Mouse (Mus musculus) limb, embryonic 15.5 days (tissue): ENCODE data around the gene Epha10. TPM values are rescaled to one million over a fixed set of nuclear protein-coding genes. Genes with fewer than 3 reads are reported as not detected.
"Not testable (repeated sequence)": the region's sequence is repeated elsewhere in the genome, so short reads cannot be mapped to it uniquely, and the experiment has no call there.

Source experiments
- ATAC-seq: fragments of 200-750 bp; cut with Nextera tagmentation; 2 replicates; pipeline ENCODE4 v1.8.0; 2017; ENCODE audit warnings: low read depth, moderate TSS enrichment; ENCODE audit not compliant: insufficient number of reproducible peaks, low FRiP score, low TSS enrichment
- H3K27ac ChIP-seq: fragments of 300-500 bp; sonication (generic); 2 replicates; pipeline ENCODE4 v1.5.1; 2015; ENCODE audit warnings: moderate library complexity, mild to moderate bottlenecking, inconsistent platforms
- H3K27me3 ChIP-seq: fragments of 300-500 bp; sonication (generic); 2 replicates; pipeline ENCODE4 v1.6.1; 2015; ENCODE audit warnings: inconsistent platforms
- H3K36me3 ChIP-seq: fragments of 300-500 bp; sonication (generic); 2 replicates; pipeline ENCODE4 v1.6.1; 2015; ENCODE audit warnings: inconsistent platforms
- H3K4me1 ChIP-seq: fragments of 300-500 bp; sonication (generic); 2 replicates; pipeline ENCODE4 v1.6.1; 2015; ENCODE audit warnings: inconsistent platforms
- H3K4me2 ChIP-seq: fragments of 300-500 bp; sonication (generic); 2 replicates; pipeline ENCODE4 v1.6.1; 2015; ENCODE audit warnings: mild to moderate bottlenecking, inconsistent platforms
- H3K4me3 ChIP-seq: fragments of 300-500 bp; sonication (generic); 2 replicates; pipeline ENCODE4 v1.5.1; 2015; ENCODE audit warnings: mild to moderate bottlenecking, inconsistent platforms
- H3K9ac ChIP-seq: fragments of 300-500 bp; sonication (generic); 2 replicates; pipeline ENCODE4 v1.6.1; 2015; ENCODE audit warnings: inconsistent platforms
- H3K9me3 ChIP-seq: fragments of 300-500 bp; sonication (generic); 2 replicates; pipeline ENCODE4 v1.6.1; 2016; ENCODE audit warnings: inconsistent platforms
- WGBS: fragments of 180-500 bp; shearing (Covaris S2); methylation state at CpG from one replicate; pipeline ENCODE4 v1.1.7; 2015; 5-methylcytosine and 5-hydroxymethylcytosine counted together
- polyA plus RNA-seq: library from polyadenylated mRNA; unstranded; fragments of >200 nt; fragmentation: Nextera tagmentation; extraction: Ambion mirVana; gene quantifications from 2 replicates; pipeline ENCODE4 v1.2.1, GENCODE M21; 2015

Epha10 gene
- polyA plus RNA-seq, 1 experiment from 2014 or later = 0.08 TPM

DNA sequence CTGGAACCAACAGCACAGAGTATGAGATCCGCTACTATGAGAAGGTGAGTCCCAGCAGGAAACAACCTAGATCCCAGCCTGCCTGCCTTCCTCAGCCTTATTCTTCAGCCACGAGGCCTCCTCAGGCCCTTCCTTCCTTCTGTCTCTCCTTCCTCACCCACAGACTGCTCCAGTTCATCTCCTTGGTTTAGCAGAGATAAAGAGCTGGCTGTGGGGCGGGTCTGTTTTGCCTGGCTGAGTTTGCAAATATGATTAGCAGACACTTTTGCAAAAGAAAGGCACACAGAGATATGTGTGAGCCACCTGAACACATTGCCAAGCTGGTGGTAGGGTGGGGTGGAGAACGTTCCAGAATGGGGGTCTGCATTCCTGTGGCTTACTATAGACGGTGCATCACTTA, 19.2 kb downstream of the Epha10 start:
- WGBS = 54% methylated on average over 5 of the region's 5 CpGs
- H3K27ac ChIP-seq = no peak overlapping the region
- H3K4me2 ChIP-seq = no peak overlapping the region
- H3K36me3 ChIP-seq = no peaks in the 10 kb centered on the region
- H3K9me3 ChIP-seq = no peaks in the 10 kb centered on the region
- no peak for ATAC-seq
- peaks cover 2% of the 10 kb centered on the region for H3K4me1 ChIP-seq
- H3K4me3 ChIP-seq = no peak overlapping the region
- H3K9ac ChIP-seq = no peak overlapping the region
- peaks cover 64% of the 10 kb centered on the region for H3K27me3 ChIP-seq

DNA sequence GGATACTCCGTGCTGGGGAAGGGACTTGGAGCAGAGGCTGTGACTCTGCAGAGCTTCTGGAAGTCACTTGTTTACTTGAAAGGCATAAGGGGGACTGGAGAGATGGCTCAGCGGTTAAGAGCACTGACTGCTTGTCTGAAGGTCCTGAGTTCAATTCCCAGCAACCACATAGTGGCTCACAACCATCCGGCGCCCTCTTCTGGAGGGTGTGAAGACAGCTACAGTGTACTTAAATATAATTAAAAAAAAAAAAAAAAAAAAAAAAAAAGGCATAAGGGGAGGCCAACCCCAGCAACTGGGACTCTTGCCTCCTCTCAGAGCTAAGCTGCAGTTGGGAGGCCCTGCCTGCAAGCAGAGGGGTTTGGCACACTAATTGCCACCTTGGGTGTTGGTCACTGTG, 24.7 kb downstream of the Epha10 start:
- Histone ChIP-seq H3K27ac (no peak overlapping the region), H3K4me1 (peaks cover 10% of the 10 kb centered on the region), H3K36me3 (no peaks in the 10 kb centered on the region), H3K9me3 (no peaks in the 10 kb centered on the region), H3K4me3 (no peak overlapping the region), H3K9ac (no peak overlapping the region), H3K4me2 (no peak overlapping the region), H3K27me3 (peaks cover 25% of the 10 kb centered on the region; the same call in 1 of the 2 replicates)
- no peak for ATAC-seq
- 61% methylated on average over 4 of the region's 4 CpGs for WGBS

DNA sequence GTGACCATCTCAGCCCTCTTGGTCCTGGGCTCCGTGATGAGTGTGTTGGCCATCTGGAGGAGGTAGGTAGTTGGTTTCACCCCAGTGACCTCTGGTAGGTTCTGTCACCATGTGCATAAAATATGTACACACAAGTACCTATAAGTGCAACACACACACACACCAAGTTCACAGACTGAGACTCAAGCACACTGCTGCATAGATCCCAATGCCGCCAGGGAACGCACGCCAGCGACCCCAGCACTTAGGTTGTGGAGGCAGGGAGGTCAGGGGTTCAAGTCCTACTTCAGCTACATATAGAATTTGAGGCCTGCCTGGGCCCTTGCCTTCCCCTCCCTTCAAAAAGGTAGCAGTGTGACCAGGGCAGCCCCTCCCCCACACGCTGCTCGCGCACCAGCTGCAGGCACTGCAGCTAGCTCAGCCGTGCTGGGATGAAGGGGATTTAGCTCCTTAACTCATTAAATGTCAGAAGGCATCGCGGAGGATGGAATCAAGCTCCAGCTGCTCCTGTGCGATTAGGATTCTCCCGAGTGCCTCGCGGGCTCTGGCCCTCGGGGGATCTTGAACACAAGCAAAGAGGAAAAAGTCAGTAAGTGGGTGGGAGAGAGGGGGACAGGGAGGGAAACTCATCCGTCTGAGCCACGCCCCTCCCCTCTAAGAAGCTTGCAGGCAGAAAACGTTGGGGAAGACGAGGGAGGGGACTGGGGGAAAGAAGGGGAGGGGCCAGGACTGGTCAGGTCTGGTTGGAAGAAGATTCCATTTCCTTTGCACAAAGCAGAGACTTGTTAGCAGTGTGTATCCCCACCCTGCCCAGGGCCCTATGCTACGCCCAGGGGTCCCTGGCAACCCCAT, 25.5 kb downstream of the Epha10 start:
- Histone ChIP-seq H3K9me3 (no peaks in the 10 kb centered on the region), H3K4me2 (peak overlapping the region; percentile 47), H3K9ac (0 out of 2 replicates have a peak overlapping the region, but pooled peaks have one; percentile 10), H3K4me3 (peak overlapping the region; percentile 27), H3K36me3 (no peaks in the 10 kb centered on the region), H3K27me3 (peaks cover 25% of the 10 kb centered on the region; the same call in 1 of the 2 replicates), H3K27ac (no peak overlapping the region), H3K4me1 (peaks cover 10% of the 10 kb centered on the region)
- WGBS = 9% methylated on average over 21 of the region's 21 CpGs
- ATAC-seq = peak; percentile 62; the same call in 1 of the 2 replicates

DNA sequence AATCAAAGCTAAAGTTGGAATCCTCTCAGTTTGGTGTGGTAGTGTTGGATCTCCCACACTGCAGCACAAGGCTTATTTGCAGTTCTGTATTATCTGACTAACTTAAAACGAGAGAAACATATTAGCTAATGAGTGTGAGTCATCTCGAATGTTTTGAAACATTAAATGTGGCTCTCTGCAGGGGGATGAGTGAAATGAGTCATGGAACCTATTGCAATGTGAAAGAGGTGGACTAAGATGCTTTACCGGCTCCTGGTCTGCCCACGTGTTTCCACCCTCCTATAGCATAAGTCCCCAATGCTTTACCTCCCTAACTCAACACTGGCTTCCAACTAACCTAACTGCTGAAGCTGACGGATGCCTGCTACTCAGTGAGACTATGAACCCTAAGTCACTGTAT, 47.4 kb downstream of the Epha10 start:
- H3K27ac ChIP-seq = no peak overlapping the region
- no peak for ATAC-seq
- H3K4me3 ChIP-seq = no peak overlapping the region
- no peaks in the 10 kb centered on the region for H3K4me1 ChIP-seq
- WGBS = 85% methylated on average over 5 of the region's 5 CpGs
- peaks cover 71% of the 10 kb centered on the region for H3K36me3 ChIP-seq
- no peaks in the 10 kb centered on the region for H3K9me3 ChIP-seq
- H3K27me3 ChIP-seq = no peaks in the 10 kb centered on the region
- no peak overlapping the region for H3K4me2 ChIP-seq
- H3K9ac ChIP-seq = no peak overlapping the region

DNA sequence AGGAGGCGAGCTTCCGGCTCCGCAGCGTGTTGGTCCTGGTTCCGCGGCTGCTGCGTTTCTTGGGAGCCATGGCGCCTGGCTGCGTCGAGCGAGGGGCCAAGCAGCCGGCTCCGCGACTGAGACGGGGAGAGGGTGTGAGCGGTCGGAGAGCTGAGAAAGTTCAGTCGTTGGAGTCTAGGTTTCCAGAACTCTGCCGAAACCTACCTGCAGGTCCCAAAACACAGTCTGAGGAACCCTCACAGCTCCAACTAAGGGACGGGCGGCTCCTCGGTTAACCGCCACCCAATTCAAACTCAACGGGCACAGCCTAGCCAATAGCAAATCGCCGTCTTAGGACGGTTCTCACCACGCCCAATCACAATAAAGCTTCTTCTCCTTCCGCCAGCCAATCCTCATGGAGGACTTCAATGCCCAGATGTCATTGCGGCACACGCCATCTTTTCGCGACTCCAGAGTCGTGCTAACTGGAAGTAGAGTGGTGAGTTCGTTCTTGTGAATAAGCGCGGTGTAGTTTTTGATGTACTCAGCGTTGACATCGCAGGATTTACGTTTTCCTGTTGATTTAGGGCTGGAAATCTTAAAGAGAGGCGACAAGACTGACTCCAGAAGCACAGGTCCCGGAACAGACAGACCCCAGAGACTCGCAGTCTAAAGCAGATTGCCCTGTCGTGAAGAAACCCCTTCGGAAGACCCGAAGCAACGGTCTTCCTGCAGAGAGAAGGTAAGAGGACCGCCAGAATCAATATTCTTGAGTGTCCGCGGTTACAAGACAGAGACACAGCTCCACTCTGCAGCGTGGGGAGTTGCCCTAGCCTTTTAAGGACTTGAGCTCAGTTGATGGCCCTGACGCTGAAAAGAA, 56.1 kb downstream of the Epha10 start, which contains the start of gene 9930104L06Rik:
Gene 9930104L06Rik (plus strand): TSS at position 436 of the 859 bp plus-strand sequence.
- Histone ChIP-seq H3K27ac (peak within 1 kb of the TSS; percentile 50; the same call in 1 of the 2 replicates), H3K4me1 (peaks cover 26% of the 10 kb centered on the region), H3K36me3 (peaks cover 33% of the 10 kb centered on the region), H3K27me3 (no peaks in the 10 kb centered on the region), H3K9ac (peak within 1 kb of the TSS; percentile 71), H3K9me3 (no peaks in the 10 kb centered on the region), H3K4me3 (peak within 1 kb of the TSS; percentile 90), H3K4me2 (peak within 1 kb of the TSS; percentile 89)
- peak; percentile 98 for ATAC-seq
- WGBS = under 1% methylated on average over 52 of the region's 52 CpGs

DNA sequence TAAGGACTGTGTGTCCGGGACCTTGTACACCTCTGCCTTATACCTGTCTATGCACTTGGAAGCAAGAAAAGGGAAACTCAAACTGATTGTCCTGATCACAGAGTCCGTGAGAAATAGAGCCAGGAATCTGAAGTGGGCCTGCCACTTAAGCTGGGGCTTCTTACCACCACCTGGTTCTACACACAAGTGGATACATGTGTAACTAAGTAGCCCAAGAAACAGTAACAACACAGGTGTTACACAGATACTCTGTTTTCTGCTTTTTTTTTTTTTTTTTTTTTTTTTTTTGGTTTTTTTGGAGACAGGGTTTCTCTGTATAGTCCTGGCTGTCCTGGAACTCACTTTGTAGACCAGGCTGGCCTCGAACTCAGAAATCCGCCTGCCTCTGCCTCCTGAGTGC, 58.5 kb downstream of the Epha10 start, which contains the start of gene Cdca8:
Gene Cdca8 (minus strand): TSS at position 101 of the 400 bp plus-strand sequence.
- not testable (repeated sequence) for H3K4me3 ChIP-seq

DNA sequence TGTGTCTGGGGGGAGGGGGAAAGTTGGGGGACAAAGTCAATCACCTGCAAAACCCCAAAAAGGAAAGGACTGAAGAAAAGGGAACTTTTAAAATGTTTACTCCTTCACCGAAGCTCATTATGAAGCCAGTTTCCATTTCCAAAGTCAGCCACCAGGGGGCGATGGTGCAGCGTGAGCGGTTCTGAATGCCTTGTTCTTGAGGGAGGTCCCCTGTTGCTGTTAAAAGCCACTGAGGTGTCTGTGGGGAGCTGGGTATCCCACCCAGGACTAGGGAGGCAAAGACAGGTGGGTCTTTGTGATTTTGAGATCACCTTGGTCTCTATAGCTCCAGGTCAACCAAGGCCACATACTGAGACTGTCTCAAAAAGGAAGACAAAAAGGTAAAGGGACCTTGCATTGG, 62.3 kb downstream of the Epha10 start:
- WGBS = 7% methylated on average over 4 of the region's 4 CpGs
- no peaks in the 10 kb centered on the region for H3K9me3 ChIP-seq
- H3K9ac ChIP-seq = no peak overlapping the region
- H3K36me3 ChIP-seq = peaks cover 44% of the 10 kb centered on the region
- no peak overlapping the region for H3K4me2 ChIP-seq
- no peak overlapping the region for H3K27ac ChIP-seq
- no peak for ATAC-seq
- no peak overlapping the region for H3K4me3 ChIP-seq
- 0 out of 2 replicates have a peak, but pooled peaks cover 4% of the 10 kb centered on the region for H3K4me1 ChIP-seq
- peaks cover 9% of the 10 kb centered on the region; the same call in 1 of the 2 replicates for H3K27me3 ChIP-seq

More for the DNA sequence above, 58.5 kb downstream of the Epha10 start, which contains the start of gene Cdca8:
- H3K9me3 ChIP-seq, H3K27ac ChIP-seq, H3K4me2 ChIP-seq, H3K27me3 ChIP-seq, ATAC-seq, H3K9ac ChIP-seq: not testable (repeated sequence)
- H3K4me1 ChIP-seq = peaks cover 26% of the 10 kb centered on the region
- H3K36me3 ChIP-seq = peaks cover 42% of the 10 kb centered on the region
- WGBS = 89% methylated on average over 4 of the region's 4 CpGs

DNA sequence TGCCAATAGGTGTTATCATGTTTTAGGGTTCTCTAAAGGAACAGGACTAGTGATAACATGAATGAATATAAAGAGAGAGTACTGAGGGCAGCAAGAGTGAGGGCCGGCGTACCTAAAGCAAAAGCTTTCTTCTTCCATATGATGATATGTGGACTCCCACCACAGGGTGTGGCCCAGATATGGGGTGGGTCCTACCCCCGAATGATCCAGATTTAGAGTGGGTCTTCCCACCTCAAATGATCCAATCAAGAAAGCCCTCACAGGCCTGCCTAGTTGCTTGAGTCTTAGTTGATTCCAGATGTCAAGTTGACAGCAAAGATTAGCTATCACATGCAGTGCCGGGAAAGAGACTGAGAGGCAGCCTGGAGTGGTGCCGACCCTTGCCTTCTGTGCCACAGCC, 63.1 kb downstream of the Epha10 start:
- no peak for ATAC-seq
- Histone ChIP-seq H3K36me3 (peaks cover 36% of the 10 kb centered on the region), H3K4me3 (no peak overlapping the region), H3K9ac (no peak overlapping the region), H3K9me3 (no peaks in the 10 kb centered on the region), H3K4me1 (no peaks in the 10 kb centered on the region), H3K4me2 (no peak overlapping the region), H3K27ac (no peak overlapping the region), H3K27me3 (peaks cover 17% of the 10 kb centered on the region; the same call in 1 of the 2 replicates)
- 63% methylated on average over 5 of the region's 5 CpGs for WGBS

DNA sequence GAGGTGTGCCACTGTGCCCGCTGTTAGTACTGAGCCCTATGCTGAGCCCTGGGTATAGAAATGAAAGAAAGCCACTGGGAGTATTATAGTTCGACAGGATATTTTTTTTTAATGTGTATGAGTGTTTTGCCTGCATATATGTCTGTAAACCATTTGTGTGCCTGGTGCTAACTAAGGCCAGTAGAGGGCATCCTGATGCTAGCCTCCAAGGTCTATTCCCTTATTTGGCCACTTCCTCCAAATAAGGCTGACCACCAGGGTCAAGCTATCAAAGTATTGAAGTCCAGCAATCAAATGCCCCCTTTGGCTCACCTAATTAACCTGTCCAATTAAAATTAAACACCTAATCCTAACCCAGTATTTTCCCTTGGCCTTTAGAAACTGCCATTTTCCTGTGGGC, 64.3 kb downstream of the Epha10 start:
- H3K4me3 ChIP-seq = no peak overlapping the region
- peaks cover 23% of the 10 kb centered on the region; the same call in 1 of the 2 replicates for H3K27me3 ChIP-seq
- no peak overlapping the region for H3K9ac ChIP-seq
- no peak overlapping the region for H3K4me2 ChIP-seq
- no peak for ATAC-seq
- H3K4me1 ChIP-seq = peaks cover 5% of the 10 kb centered on the region; the same call in 1 of the 2 replicates
- WGBS = 73% methylated on average over 2 of the region's 2 CpGs
- no peaks in the 10 kb centered on the region for H3K9me3 ChIP-seq
- H3K27ac ChIP-seq = no peak overlapping the region
- peaks cover 27% of the 10 kb centered on the region for H3K36me3 ChIP-seq

DNA sequence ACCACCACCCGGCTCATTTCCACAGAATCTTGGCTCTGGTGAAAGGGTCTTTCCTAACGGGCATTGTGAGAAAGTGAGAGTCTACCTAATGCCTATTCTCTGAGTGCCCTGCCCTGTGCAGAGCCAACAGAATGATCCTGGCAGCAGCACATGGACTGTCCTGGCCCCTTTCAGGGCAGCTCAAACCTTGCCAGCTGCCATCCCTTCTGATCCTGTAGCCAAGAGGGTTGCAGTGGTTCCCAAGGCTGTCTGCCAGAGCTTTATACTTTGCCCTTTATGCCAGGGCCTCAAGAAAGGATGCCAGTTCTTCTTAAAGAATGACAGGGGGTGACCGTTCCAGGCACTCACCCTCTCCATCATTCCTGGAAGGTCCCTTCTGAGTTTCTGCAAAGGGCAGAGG, 68.8 kb downstream of the Epha10 start:
- ATAC-seq = no peak
- Histone ChIP-seq H3K27ac (no peak overlapping the region), H3K9me3 (no peaks in the 10 kb centered on the region), H3K9ac (no peak overlapping the region), H3K4me3 (no peak overlapping the region), H3K27me3 (peaks cover 52% of the 10 kb centered on the region), H3K36me3 (peaks cover 2% of the 10 kb centered on the region; the same call in 1 of the 2 replicates), H3K4me1 (peaks cover 19% of the 10 kb centered on the region), H3K4me2 (no peak overlapping the region)
- WGBS = 62% methylated on average over 3 of the region's 3 CpGs

DNA sequence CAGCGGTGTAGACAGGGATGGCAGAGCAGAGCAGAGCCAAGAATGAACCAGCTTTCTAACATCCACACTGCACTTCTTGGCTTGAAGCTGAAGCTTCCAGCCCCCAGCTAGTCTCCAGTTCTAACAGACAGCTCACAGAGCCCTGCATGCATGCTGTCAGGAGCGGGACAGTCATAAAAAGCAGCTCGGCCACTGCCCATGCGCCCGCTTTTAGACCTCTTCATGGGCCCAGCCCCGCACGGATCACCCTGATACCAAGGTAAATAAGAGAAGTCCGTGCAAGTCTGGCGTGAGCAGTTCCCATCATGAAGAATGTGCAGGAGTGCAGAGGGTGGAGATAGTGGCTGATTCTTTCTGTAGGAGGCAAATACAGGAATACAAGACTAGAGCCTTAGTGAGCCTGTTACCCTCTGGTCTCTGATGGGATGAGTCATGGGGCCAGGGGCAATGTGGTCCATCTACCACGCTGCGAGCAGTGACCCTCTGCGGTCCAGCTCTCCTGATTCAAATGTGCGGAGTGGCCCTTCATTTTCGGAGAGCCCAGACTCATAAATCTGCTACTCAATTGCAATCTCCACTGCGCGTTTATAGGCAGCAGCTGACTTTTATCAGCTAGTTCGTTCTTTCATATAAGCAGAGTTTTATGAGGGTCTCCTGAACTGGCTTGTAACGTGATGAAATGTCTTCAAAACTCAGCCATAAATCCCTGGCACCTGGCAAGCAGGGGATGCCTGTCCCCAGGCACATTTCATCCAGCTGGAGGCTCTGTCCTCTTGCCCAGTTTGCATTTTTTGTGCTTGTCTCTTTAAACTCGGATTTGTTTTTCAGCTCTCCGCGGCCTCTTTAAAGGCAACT, 69.7 kb downstream of the Epha10 start:
- peaks cover 2% of the 10 kb centered on the region; the same call in 1 of the 2 replicates for H3K36me3 ChIP-seq
- H3K4me3 ChIP-seq = no peak overlapping the region
- no peaks in the 10 kb centered on the region for H3K9me3 ChIP-seq
- H3K27ac ChIP-seq = peak overlapping the region; percentile 47; the same call in 1 of the 2 replicates
- ATAC-seq = no peak
- 0 out of 2 replicates have a peak overlapping the region, but pooled peaks have one; percentile 15 for H3K9ac ChIP-seq
- H3K4me2 ChIP-seq = no peak overlapping the region
- H3K4me1 ChIP-seq = peaks cover 19% of the 10 kb centered on the region
- whole genome bisulfite sequencing = 21% methylated on average over 21 of the region's 21 CpGs
- peaks cover 59% of the 10 kb centered on the region for H3K27me3 ChIP-seq
